Mouse (Mus musculus) thymus, adult 2 months (tissue): Measurements from ENCODE around the gene Jmjd7.

Experiments used
- CTCF ChIP-seq: fragments of 200-500 bp; IDR thresholded peaks from 2 replicates; pipeline ENCODE4 v1.5.1; 2012; ENCODE audit warnings: mild to moderate bottlenecking, control low read depth, low read length, moderate library complexity, borderline replicate concordance; ENCODE audit not compliant: control insufficient read depth, poor library complexity, insufficient read depth; ENCODE audit errors: extremely low read depth
- POLR2A ChIP-seq: fragments of 200-500 bp; IDR thresholded peaks from 2 replicates; pipeline ENCODE4 v1.6.1; 2012; ENCODE audit warnings: mild to moderate bottlenecking, low read length, control low read depth, moderate library complexity; ENCODE audit not compliant: control insufficient read depth, poor library complexity, insufficient read depth; ENCODE audit errors: extremely low read depth

GRCm38 (mm10) chr2:119994839-119995238 lies 32.4 kb upstream of the Jmjd7 start:
- TF ChIP-seq POLR2A, result no peak
- TF ChIP-seq CTCF, result no peak
